Mouse (Mus musculus) right cerebral cortex, postnatal 10 days (tissue): ENCODE measurements around the gene D16Ertd472e.

Experiments used
- DNase-seq, 2 experiments: peaks; one replicate each; pipeline ENCODE4 v3.0.0; 2021; ENCODE audit warnings: low spot score in 2 of 2

Gene D16Ertd472e

GRCm38 (mm10) chr16:78576478-78577084 is at the start of gene D16Ertd472e:
D16Ertd472e (minus strand) TSS chr16:78576708.
- DNase-seq = peak; percentile 85 to 86

- DNase-seq = no peak
These were observed 46.2 kb upstream of the D16Ertd472e start for GRCm38 (mm10) chr16:78622755-78623154.

GRCm38 (mm10) chr16:78619386-78619785 is 42.9 kb upstream of the D16Ertd472e start:
- DNase-seq = no peak

GRCm38 (mm10) chr16:78617757-78618532 is 41.4 kb upstream of the D16Ertd472e start:
- no peak for DNase-seq

- DNase-seq = no peak
These were observed 29.7 kb upstream of the D16Ertd472e start for GRCm38 (mm10) chr16:78606202-78606601.

DNA sequence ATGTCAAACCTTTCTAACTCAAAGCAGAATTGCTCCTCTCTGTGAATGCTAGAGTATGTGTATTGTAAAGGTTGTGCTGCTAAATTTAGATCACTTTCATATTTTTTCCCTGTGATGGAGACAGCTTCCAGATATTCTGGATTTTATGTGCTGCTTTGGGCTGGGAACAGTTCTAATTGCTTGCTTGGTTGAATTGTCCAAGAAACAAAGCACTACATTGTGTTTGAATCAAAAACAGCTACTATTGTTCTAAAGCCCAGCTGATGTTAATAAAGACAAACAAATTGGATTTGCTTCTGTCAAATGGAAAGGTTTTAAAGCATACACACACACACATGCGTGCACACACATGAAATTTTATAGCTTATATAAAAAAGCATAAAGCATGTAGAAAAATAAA is 22.4 kb upstream of the D16Ertd472e start:
- DNase-seq = no peak

DNA sequence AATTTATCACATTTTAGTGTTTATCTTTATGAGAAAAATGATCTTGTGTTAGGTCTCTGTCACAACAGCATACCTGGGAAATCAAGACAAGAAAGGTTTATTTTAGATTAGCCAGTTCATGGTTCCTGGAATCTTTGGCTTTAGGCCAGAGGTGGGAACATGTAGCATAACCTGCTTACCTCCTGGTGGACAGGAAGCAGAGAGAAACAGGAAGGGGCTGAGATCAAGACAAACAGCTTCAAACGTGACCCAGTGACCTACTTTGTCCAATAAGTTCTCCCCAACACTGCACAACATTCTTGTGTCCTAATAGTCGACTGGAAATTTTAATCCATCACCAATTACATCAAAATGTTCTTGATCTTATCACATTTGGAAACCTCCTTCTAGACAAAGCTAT is 19.9 kb upstream of the D16Ertd472e start:
- no peak for DNase-seq

- DNase-seq = no peak
These were observed 19.3 kb upstream of the D16Ertd472e start for GRCm38 (mm10) chr16:78595821-78596220.

GRCm38 (mm10) chr16:78594154-78594553 is 17.6 kb upstream of the D16Ertd472e start:
- DNase-seq = no peak

DNA sequence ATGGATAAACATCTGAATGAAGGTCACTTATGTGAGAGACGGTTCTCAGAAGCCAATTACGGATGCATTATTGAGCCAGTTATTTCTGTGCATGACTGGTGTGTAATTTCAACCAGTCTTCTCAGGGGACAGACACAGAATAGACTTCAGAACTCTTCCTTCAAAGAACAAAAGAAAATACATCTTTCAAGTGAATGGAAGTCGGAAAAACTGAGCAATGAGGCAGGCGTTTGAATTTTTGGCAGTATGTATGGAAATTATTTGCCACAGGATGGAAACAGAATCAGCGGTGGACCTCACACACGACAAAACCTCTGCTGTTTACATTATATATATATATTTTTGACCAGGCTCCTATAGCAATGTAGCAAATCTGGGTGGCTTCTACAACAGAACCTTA is 14.6 kb upstream of the D16Ertd472e start:
- no peak for DNase-seq

DNA sequence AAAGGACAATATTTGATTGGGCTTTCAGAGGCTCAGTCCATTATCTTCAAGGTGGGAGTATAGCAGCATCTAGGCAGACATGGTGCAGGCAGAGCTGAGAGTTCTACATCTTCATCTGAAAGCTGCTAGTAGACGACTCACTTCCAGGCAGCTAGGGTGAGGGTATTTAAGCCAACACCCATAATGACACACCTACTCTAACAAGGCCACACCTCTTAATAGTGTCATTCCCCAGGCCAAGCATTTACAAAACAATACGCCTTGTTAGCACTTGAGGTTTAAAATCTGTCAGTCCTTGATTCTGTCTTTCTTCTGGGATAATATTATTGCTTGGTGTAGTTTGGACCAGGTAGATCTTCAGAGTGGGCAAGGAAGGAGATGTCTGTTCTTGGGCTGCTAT is 12.3 kb upstream of the D16Ertd472e start:
- DNase-seq = no peak

- no peak for DNase-seq
These were observed 10.1 kb upstream of the D16Ertd472e start for GRCm38 (mm10) chr16:78586621-78587020.

DNA sequence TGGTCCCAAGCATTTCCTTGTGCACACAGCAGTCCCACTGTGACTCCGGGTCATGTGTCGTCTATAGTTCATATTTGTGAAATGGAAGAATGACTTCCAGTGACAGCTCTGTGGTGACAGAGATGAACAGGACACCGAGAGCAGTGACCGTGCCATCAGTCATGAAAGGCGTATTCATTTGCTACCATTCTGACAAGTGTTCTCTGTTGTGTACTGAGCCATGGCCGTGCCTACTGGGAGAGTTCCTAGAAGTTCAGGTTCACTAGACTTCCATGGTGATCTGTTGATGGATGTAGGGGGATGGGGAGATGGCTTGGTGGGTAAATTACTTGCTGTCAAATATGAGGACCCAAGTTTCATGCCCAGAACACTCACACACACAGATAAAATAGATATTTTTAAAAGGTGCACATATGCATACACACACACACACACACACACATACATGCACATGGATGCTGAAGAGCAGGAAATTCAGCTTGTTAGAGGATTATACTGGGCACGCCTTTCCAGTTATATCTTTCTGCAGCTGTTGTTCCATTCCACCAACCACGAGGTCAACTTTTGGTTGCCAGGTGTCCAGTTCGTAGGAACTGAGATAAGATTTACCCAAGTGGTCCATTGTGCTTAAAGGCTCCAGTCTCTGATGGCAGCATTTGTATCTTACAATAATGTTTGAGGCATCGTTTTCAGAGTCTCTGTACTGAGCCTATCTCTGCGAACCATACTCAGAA is 9.3 kb upstream of the D16Ertd472e start:
- no peak for DNase-seq

DNA sequence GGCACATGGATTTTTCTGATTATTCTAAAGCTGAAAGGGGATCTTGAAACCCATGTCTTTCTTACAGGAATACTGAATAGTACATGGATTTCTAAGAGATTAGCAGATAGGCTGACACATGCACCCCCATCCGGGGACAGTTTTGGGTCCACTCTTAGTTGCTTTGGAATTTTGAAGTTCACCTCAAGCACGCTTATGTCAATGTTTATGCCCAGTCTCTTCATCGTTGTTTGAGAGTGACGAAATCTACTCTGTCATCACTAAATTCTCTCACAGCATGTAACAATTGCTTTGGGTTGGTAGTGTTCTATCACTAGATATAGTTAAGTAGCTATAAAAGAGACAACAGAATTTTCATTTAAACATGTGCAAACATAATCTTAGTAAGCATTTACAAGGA is 8.7 kb upstream of the D16Ertd472e start:
- no peak for DNase-seq

GRCm38 (mm10) chr16:78583968-78584367 is 7.5 kb upstream of the D16Ertd472e start:
- no peak for DNase-seq

DNA sequence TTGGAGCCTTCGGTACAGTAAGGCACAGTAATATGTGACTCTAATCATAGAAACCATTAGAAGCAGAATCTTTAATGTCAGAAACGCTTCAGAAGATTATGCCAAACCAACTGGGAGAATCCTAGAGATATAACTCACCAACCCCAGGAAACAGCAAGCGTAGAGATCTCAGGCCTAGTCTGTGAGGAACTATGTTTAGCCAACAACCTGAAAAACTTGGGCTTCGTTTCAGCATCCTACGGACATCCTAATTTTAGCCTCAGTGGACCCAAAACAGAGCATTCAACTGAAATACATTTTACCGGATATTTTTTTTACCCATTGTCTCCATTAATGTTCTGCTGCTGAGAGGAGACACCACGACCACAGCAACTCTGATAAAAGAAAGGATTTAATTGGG is 3.9 kb upstream of the D16Ertd472e start:
- DNase-seq = no peak

DNA sequence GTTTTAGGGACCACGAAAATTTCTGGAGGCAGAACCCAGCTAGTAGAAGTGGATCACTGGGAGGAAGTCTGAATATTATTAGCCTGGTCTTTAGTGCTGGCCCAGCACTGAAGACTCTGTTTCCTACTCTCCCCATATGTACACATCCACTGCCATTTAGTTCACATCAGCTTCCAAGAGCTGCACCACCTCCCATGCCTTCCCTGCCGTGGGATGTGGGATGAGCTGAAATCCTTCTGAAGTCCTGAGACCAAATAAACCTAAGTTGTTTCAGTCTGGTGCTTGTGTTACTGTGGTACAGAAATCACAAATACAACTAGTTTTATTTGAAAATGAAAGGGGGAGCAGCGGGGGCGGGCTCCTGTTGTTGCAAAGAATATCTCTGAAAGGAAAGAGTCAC is 2.9 kb upstream of the D16Ertd472e start:
- DNase-seq = no peak

- DNase-seq = no peak
These were observed 670 bp upstream of the D16Ertd472e start for GRCm38 (mm10) chr16:78577085-78577671.

GRCm38 (mm10) chr16:78575852-78576477 is 543 bp downstream of the D16Ertd472e start:
- DNase-seq = peak in 1 of 2 experiments; percentile 69

DNA sequence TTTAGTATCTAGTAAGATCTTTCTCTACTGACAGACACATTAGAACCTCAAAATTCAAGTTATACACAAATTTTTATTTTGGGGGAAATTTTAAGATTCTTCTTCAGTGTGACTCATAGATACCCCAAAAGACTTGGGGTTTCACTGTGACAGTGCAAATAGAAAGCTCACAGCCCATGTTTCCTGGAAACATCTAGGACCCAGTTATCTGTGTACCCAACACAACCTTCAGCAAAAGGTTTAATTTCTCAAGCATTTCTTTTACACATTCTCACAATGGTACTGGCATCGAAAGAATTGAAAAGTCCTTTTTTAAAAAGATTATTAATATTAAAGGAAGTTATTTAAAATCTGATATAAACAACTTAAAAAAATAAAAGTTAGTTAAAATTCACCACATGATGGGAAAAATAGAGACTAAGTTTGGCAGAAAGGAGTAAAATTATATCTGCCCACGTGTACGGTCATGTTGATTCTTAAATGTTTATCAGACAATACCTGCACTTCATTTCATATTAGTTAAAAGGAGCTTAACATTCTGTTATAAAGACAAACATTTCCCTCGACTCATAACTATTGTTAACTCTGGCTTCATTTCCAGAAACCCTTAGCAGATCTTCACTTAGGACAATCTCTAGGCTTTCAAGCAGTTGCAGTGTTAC is 1.2 kb downstream of the D16Ertd472e start:
- no peak for DNase-seq

DNA sequence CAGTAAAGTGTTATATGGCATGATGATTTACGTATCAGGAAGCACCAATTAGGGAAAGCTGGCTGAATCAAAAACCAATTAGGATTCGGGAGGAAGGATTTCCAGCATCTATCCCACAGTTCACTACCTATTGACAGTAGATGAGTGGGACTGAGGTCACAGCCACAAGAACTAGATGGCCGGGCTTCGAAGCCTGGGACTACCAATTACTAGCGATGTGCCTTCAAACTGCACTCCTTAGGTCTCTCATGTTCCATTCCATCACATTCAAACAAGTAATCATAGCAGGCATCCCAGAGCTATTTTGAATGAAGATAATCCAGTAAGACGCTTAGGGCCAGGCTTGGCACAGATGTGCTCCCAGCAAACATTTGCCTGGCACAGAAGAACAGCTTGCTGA is 2.3 kb downstream of the D16Ertd472e start:
- DNase-seq = no peak
